Mouse (Mus musculus): ENCODE data around the gene Zfp715. TPM values are rescaled to one million over a fixed set of nuclear protein-coding genes. Genes with fewer than 3 reads are reported as not detected.
"Not testable (repeated sequence)": the region's sequence is repeated elsewhere in the genome, so short reads cannot be mapped to it uniquely, and the experiment has no call there.

The Zfp715 gene
- polyA plus RNA-seq, 1 experiment from 2014 or later: 12.1 TPM

DNA sequence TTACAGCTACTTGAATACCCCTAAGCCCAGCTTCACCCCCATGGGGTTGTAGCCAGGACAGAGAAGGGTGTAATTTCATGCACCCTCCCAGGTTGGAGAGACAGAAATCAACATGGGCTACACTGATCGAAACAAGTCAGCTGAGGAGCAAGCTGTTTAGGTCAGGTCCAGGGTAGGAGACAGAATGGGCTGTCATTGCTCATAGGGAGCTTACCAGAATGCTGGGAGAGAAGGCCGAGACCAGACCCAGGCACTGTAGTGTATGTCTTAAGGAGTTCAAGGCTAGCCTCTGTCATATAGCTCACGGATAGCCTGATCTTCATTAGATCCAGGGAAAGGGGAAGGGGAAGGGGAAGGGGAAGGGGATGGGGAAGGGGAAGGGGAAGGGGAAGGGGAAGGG, 30.6 kb downstream of the Zfp715 start:
- no peaks in the 10 kb centered on the region for H3K27me3 ChIP-seq (ENCODE audit: control insufficient read depth, insufficient read depth, low read length)
- H3K4me2 ChIP-seq: no peak overlapping the region
- H3K4me1 ChIP-seq (ENCODE audit: control insufficient read depth, insufficient read depth, low read length): no peaks in the 10 kb centered on the region
- no peaks in the 10 kb centered on the region for H3K36me3 ChIP-seq (ENCODE audit: control insufficient read depth, insufficient read depth, low read length)
- H3K4me3 ChIP-seq (ENCODE audit: low read depth, low read length): no peak overlapping the region
- no peak for ATAC-seq (replicated peaks; ENCODE audit: insufficient number of reproducible peaks, low FRiP score, low TSS enrichment)
- 79% methylated on average over 2 of the region's 3 CpGs for WGBS (ENCODE audit: insufficient replicate concordance)
- H3K9me3 ChIP-seq (replicated peaks; ENCODE audit: control insufficient read depth, low read length): no peaks in the 10 kb centered on the region
- no peak overlapping the region for H3K27ac ChIP-seq (ENCODE audit: low read depth, low read length)
- H3K9ac ChIP-seq (ENCODE audit: low read depth, low read length): no peak overlapping the region

DNA sequence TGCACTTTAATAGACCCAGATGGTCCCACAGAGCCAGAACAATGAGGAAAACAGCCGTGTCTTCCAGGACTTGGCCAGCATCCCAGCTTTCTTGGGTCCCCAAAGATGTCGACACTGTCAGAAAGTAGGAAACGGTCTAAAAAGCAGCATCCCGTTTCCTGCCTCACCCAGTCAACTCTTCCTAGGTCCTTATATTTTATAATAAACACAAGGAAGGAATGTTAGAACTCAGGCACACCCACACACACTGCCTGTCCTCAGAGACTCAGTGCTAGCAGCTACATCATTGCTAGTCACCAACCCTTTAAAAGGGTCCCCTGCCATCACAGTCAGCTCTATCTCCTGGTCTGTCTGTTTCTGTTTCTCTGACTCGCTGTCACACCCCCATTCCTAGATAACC, 35.7 kb downstream of the Zfp715 start:
- no peak overlapping the region for H3K4me3 ChIP-seq (ENCODE audit: low read depth, low read length)
- no peak for ATAC-seq (replicated peaks; ENCODE audit: insufficient number of reproducible peaks, low FRiP score, low TSS enrichment)

DNA sequence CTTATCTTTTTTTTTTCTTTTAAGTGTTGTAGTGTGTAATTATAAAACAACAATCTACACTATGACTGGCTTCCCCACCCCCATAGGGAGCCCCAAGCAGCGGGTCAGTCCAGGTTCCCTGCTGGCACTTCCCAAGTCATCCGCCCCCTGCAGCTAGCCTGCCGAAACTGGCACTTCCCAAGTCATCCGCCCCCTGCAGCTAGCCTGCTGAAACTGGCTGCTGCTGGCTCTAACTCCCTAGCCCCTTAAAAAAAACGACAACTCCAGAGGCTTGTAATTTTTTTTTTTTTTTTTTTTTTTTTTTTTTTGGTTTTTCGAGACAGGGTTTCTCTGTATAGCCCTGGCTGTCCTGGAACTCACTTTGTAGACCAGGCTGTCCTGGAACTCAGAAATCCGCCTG, 36.9 kb downstream of the Zfp715 start:
- H3K4me2 ChIP-seq; H3K27me3 ChIP-seq (ENCODE audit: control insufficient read depth, insufficient read depth, low read length); H3K4me1 ChIP-seq (ENCODE audit: control insufficient read depth, insufficient read depth, low read length); ATAC-seq (replicated peaks; ENCODE audit: insufficient number of reproducible peaks, low FRiP score, low TSS enrichment); H3K9me3 ChIP-seq (replicated peaks; ENCODE audit: control insufficient read depth, low read length); H3K9ac ChIP-seq (ENCODE audit: low read depth, low read length); H3K27ac ChIP-seq (ENCODE audit: low read depth, low read length); H3K4me3 ChIP-seq (ENCODE audit: low read depth, low read length); H3K36me3 ChIP-seq (ENCODE audit: control insufficient read depth, insufficient read depth, low read length): not testable (repeated sequence)
- WGBS (ENCODE audit: insufficient replicate concordance): 47% methylated on average over 6 of the region's 7 CpGs

More for the DNA sequence above, 35.7 kb downstream of the Zfp715 start:
- Histone ChIP-seq H3K27ac (ENCODE audit: low read depth, low read length) (no peak overlapping the region), H3K4me1 (ENCODE audit: control insufficient read depth, insufficient read depth, low read length) (no peaks in the 10 kb centered on the region), H3K9me3 (replicated peaks; ENCODE audit: control insufficient read depth, low read length) (no peaks in the 10 kb centered on the region), H3K27me3 (ENCODE audit: control insufficient read depth, insufficient read depth, low read length) (no peaks in the 10 kb centered on the region), H3K36me3 (ENCODE audit: control insufficient read depth, insufficient read depth, low read length) (no peaks in the 10 kb centered on the region), H3K9ac (ENCODE audit: low read depth, low read length) (no peak overlapping the region), H3K4me2 (no peak overlapping the region)
- WGBS (ENCODE audit: insufficient replicate concordance): 41% methylated on average over 5 of the region's 5 CpGs

DNA sequence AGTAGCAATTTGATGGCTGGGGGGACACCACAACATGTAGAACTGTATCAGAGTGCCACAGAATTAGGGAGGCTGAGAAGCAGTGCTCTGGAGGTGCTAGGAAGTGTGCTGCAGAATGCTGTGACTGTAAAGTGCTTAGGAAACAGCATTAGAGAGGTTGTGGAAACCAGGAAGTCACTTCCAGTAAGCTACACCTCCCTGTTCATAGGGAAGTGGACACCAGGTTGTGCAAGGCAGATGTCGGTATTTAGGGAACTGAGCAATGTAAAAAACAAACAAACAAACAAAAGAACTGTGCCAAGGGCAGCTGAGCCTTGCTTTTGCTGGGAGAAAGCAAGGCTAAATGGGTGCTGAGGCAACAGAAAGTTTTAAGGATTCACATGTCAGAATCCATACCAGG, 39.6 kb downstream of the Zfp715 start:
- Histone ChIP-seq H3K9me3 (replicated peaks; ENCODE audit: control insufficient read depth, low read length) (no peaks in the 10 kb centered on the region), H3K9ac (ENCODE audit: low read depth, low read length) (no peak overlapping the region), H3K4me1 (ENCODE audit: control insufficient read depth, insufficient read depth, low read length) (no peaks in the 10 kb centered on the region), H3K4me2 (no peak overlapping the region), H3K4me3 (ENCODE audit: low read depth, low read length) (no peak overlapping the region), H3K27me3 (ENCODE audit: control insufficient read depth, insufficient read depth, low read length) (no peaks in the 10 kb centered on the region), H3K27ac (ENCODE audit: low read depth, low read length) (no peak overlapping the region), H3K36me3 (ENCODE audit: control insufficient read depth, insufficient read depth, low read length) (no peaks in the 10 kb centered on the region)
- ATAC-seq (replicated peaks; ENCODE audit: insufficient number of reproducible peaks, low FRiP score, low TSS enrichment): no peak
- WGBS (ENCODE audit: insufficient replicate concordance): 52% methylated on average over 1 of the region's 1 CpGs

DNA sequence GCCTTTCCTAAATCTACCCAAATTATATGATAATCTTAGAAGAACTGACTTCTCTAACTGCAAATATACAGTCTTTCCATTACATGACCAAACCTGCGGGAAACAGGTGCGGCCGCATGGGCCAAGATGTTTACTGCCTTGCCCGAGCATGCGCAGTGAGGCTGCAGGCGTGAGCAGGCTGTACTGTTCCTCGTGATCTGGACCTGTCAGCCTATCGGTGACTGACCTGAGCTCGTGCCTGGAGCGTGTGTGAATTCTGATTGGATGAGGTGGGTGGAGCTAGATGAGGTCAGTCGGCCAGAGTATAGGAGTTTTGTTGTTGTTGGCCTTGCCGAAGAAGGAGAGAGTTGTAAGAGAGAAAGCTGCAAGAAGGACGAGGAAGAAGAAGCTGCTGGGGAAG, 45.7 kb downstream of the Zfp715 start:
- H3K9ac ChIP-seq (ENCODE audit: low read depth, low read length); H3K9me3 ChIP-seq (replicated peaks; ENCODE audit: control insufficient read depth, low read length); H3K4me1 ChIP-seq (ENCODE audit: control insufficient read depth, insufficient read depth, low read length); H3K4me2 ChIP-seq; H3K27me3 ChIP-seq (ENCODE audit: control insufficient read depth, insufficient read depth, low read length); H3K27ac ChIP-seq (ENCODE audit: low read depth, low read length); ATAC-seq (replicated peaks; ENCODE audit: insufficient number of reproducible peaks, low FRiP score, low TSS enrichment); H3K36me3 ChIP-seq (ENCODE audit: control insufficient read depth, insufficient read depth, low read length); H3K4me3 ChIP-seq (ENCODE audit: low read depth, low read length): not testable (repeated sequence)
- 87% methylated on average over 13 of the region's 13 CpGs for WGBS (ENCODE audit: insufficient replicate concordance)

DNA sequence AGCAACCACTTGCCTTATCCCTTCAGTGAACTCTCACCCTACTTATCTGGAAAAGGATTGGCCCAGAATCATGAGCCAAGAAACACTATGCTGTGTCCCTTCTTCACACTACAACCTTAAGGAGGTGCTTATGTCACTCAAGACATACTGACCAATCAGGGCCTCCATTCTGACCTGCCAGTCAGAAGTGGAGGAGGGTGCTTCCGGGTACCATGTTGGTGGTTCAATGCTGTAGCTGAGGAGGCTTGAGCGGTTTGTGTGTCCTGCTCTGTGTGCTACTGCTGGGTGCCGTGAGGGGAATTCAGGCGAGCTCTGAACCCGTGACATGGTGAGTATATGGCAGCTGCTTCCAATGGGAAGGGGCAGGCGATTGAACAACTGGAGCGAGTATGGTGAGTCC, 59.6 kb downstream of the Zfp715 start:
- Histone ChIP-seq H3K27ac (ENCODE audit: low read depth, low read length) (no peak overlapping the region), H3K4me3 (ENCODE audit: low read depth, low read length) (no peak overlapping the region), H3K4me2 (no peak overlapping the region), H3K4me1 (ENCODE audit: control insufficient read depth, insufficient read depth, low read length) (no peaks in the 10 kb centered on the region), H3K36me3 (ENCODE audit: control insufficient read depth, insufficient read depth, low read length) (no peaks in the 10 kb centered on the region), H3K9ac (ENCODE audit: low read depth, low read length) (no peak overlapping the region), H3K9me3 (replicated peaks; ENCODE audit: control insufficient read depth, low read length) (peaks cover 3% of the 10 kb centered on the region; the same call in 1 of the 2 replicates), H3K27me3 (ENCODE audit: control insufficient read depth, insufficient read depth, low read length) (no peaks in the 10 kb centered on the region)
- WGBS (ENCODE audit: insufficient replicate concordance): 65% methylated on average over 7 of the region's 7 CpGs
- ATAC-seq (replicated peaks; ENCODE audit: insufficient number of reproducible peaks, low FRiP score, low TSS enrichment): no peak

DNA sequence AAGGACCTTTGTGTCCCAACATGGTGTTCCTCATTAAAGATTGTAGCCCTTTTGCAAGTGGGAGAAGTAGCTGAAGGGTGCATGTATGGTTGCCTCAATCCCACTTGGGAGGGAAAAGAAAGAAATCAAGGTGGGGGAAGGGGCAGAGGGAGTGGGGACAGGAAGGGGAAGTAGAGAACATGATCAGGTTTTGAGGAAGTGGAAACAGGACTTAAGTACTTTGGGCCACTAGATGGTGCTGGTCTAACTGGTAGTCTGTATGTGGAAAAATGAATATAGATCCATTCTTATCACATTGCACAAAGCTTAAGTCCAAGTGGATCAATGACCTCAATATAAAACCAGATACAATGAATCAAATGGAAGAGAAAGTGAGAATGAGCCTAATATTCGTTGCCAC, 62.4 kb downstream of the Zfp715 start:
- 79% methylated on average over 1 of the region's 1 CpGs for WGBS (ENCODE audit: insufficient replicate concordance)
- H3K36me3 ChIP-seq (ENCODE audit: control insufficient read depth, insufficient read depth, low read length); H3K9ac ChIP-seq (ENCODE audit: low read depth, low read length); H3K4me1 ChIP-seq (ENCODE audit: control insufficient read depth, insufficient read depth, low read length); H3K27me3 ChIP-seq (ENCODE audit: control insufficient read depth, insufficient read depth, low read length); H3K4me3 ChIP-seq (ENCODE audit: low read depth, low read length); H3K27ac ChIP-seq (ENCODE audit: low read depth, low read length); H3K4me2 ChIP-seq; ATAC-seq (replicated peaks; ENCODE audit: insufficient number of reproducible peaks, low FRiP score, low TSS enrichment); H3K9me3 ChIP-seq (replicated peaks; ENCODE audit: control insufficient read depth, low read length): not testable (repeated sequence)

Other genes with a start within 250 kb of the Zfp715 start
- gene Zfp936, start 199.1 kb downstream of the Zfp715 start, polyA plus RNA-seq (2014; fragmentation: Nextera tagmentation; extraction: Ambion mirVana): not detected in 2 replicates
- gene Siglecf, start 38.0 kb upstream of the Zfp715 start, polyA plus RNA-seq (2014; fragmentation: Nextera tagmentation; extraction: Ambion mirVana): 0.54 TPM in 1 of 2 replicates, not detected in the other
- 0.24 TPM in 1 of 2 replicates, not detected in the other for gene Siglecg, start 94.9 kb upstream of the Zfp715 start, polyA plus RNA-seq (2014; fragmentation: Nextera tagmentation; extraction: Ambion mirVana)
- gene Lim2, start 114.4 kb upstream of the Zfp715 start, polyA plus RNA-seq (2014; fragmentation: Nextera tagmentation; extraction: Ambion mirVana): not detected in 2 replicates
- 0.82 TPM in 1 of 2 replicates, not detected in the other for gene Nkg7, start 123.8 kb upstream of the Zfp715 start, polyA plus RNA-seq (2014; fragmentation: Nextera tagmentation; extraction: Ambion mirVana)
- not detected in 2 replicates for gene Cldnd2, start 127.5 kb upstream of the Zfp715 start, polyA plus RNA-seq (2014; fragmentation: Nextera tagmentation; extraction: Ambion mirVana)
- gene Etfb, start 130.8 kb upstream of the Zfp715 start, polyA plus RNA-seq (2014; fragmentation: Nextera tagmentation; extraction: Ambion mirVana): 538 and 556 TPM in 2 replicates
- gene Gm45233, start 130.8 kb upstream of the Zfp715 start, polyA plus RNA-seq (2014; fragmentation: Nextera tagmentation; extraction: Ambion mirVana): not detected in 2 replicates
- gene Vsig10l, start 149.9 kb upstream of the Zfp715 start, polyA plus RNA-seq (2014; fragmentation: Nextera tagmentation; extraction: Ambion mirVana): 0.99 and 1.9 TPM in 2 replicates
- gene Iglon5, start 176.8 kb upstream of the Zfp715 start, polyA plus RNA-seq (2014; fragmentation: Nextera tagmentation; extraction: Ambion mirVana): 0.10 and 0.11 TPM in 2 replicates
- gene 4931406B18Rik, start 192.6 kb upstream of the Zfp715 start, polyA plus RNA-seq (2014; fragmentation: Nextera tagmentation; extraction: Ambion mirVana): not detected in 2 replicates
- 0.44 and 0.79 TPM in 2 replicates for gene Cd33, start 231.1 kb upstream of the Zfp715 start, polyA plus RNA-seq (2014; fragmentation: Nextera tagmentation; extraction: Ambion mirVana)
- gene Zfp658, start 249.0 kb upstream of the Zfp715 start, polyA plus RNA-seq (2014; fragmentation: Nextera tagmentation; extraction: Ambion mirVana): 1.2 and 1.9 TPM in 2 replicates